Mouse (Mus musculus): ENCODE results near the gene Hspb7. TPM values are rescaled to one million over a fixed set of nuclear protein-coding genes. Genes with fewer than 3 reads are reported as not detected.

Hspb7 gene
- polyA plus RNA-seq, 1 experiment from 2014 or later, result 0.04 TPM

- no peak for TF ChIP-seq EP300 (IDR thresholded peaks at IDR 0.05; ENCODE audit: low read depth)
- TF ChIP-seq CTCF (IDR thresholded peaks at IDR 0.05; ENCODE audit: low read depth), result peak; percentile 40
- H3K4me3 ChIP-seq (ENCODE audit: low read depth, low read length), result no peak overlapping the region
- ATAC-seq (no peak), DNase-seq (no peak)
- no peak overlapping the region for H3K9ac ChIP-seq (replicated peaks)
- no peaks in the 10 kb centered on the region for H3K9me3 ChIP-seq (ENCODE audit: low read length)
- H3K4me2 ChIP-seq (ENCODE audit: low read depth, low read length), result no peak overlapping the region
- H3K27ac ChIP-seq (ENCODE audit: low read depth), result no peak overlapping the region
- 26% methylated on average over 22 of the region's 22 CpGs for WGBS (ENCODE audit: insufficient replicate concordance)
- H3K36me3 ChIP-seq (replicated peaks; ENCODE audit: insufficient read depth, low read length), result no peaks in the 10 kb centered on the region
- no peaks in the 10 kb centered on the region for H3K27me3 ChIP-seq (ENCODE audit: insufficient read depth, low read length)
- H3K4me1 ChIP-seq (ENCODE audit: insufficient read depth), result no peaks in the 10 kb centered on the region
Observed at GRCm38 (mm10) chr4:141411430-141411992, 9.1 kb upstream of the Hspb7 start.

GRCm38 (mm10) chr4:141415924-141416323, 4.7 kb upstream of the Hspb7 start, which contains the start of gene Clcnkb:
Gene Clcnkb, minus strand, starts transcription at chr4:141416014.
- no peaks in the 10 kb centered on the region for H3K9me3 ChIP-seq (ENCODE audit: low read length)
- H3K27me3 ChIP-seq (ENCODE audit: insufficient read depth, low read length), result no peaks in the 10 kb centered on the region
- no peak within 1 kb of the TSS for H3K9ac ChIP-seq (replicated peaks)
- no peak within 1 kb of the TSS for H3K27ac ChIP-seq (ENCODE audit: low read depth)
- H3K4me3 ChIP-seq (ENCODE audit: low read depth, low read length), result no peak within 1 kb of the TSS
- TF ChIP-seq CTCF (IDR thresholded peaks at IDR 0.05; ENCODE audit: low read depth) (no peak), EP300 (IDR thresholded peaks at IDR 0.05; ENCODE audit: low read depth) (no peak)
- ATAC-seq (no peak), DNase-seq (no peak)
- WGBS (ENCODE audit: insufficient replicate concordance), result 63% methylated on average over 7 of the region's 7 CpGs
- no peaks in the 10 kb centered on the region for H3K36me3 ChIP-seq (replicated peaks; ENCODE audit: insufficient read depth, low read length)
- no peaks in the 10 kb centered on the region; the same call in 1 of the 2 replicates for H3K4me1 ChIP-seq (ENCODE audit: insufficient read depth)
- H3K4me2 ChIP-seq (ENCODE audit: low read depth, low read length), result no peak within 1 kb of the TSS

- ATAC-seq, result peak; percentile 41
- Histone ChIP-seq H3K9ac (replicated peaks) (no peak overlapping the region), H3K27ac (ENCODE audit: low read depth) (no peak overlapping the region), H3K4me2 (ENCODE audit: low read depth, low read length) (no peak overlapping the region), H3K4me3 (ENCODE audit: low read depth, low read length) (no peak overlapping the region), H3K27me3 (ENCODE audit: insufficient read depth, low read length) (0 out of 2 replicates have a peak, but pooled peaks cover 6% of the 10 kb centered on the region), H3K36me3 (replicated peaks; ENCODE audit: insufficient read depth, low read length) (no peaks in the 10 kb centered on the region), H3K4me1 (ENCODE audit: insufficient read depth) (no peaks in the 10 kb centered on the region; the same call in 1 of the 2 replicates), H3K9me3 (ENCODE audit: low read length) (no peaks in the 10 kb centered on the region)
- WGBS (ENCODE audit: insufficient replicate concordance), result 24% methylated on average over 27 of the region's 27 CpGs
- TF ChIP-seq CTCF (IDR thresholded peaks at IDR 0.05; ENCODE audit: low read depth) (no peak), EP300 (IDR thresholded peaks at IDR 0.05; ENCODE audit: low read depth) (no peak)
- peak; percentile 54 for DNase-seq
Observed at GRCm38 (mm10) chr4:141419398-141420191, 984 bp upstream of the Hspb7 start.

GRCm38 (mm10) chr4:141420886-141421285, 307 bp downstream of the Hspb7 start:
- H3K9ac ChIP-seq (replicated peaks), result no peak overlapping the region
- H3K27me3 ChIP-seq (ENCODE audit: insufficient read depth, low read length), result peaks cover 17% of the 10 kb centered on the region; the same call in 1 of the 2 replicates
- WGBS (ENCODE audit: insufficient replicate concordance), result 41% methylated on average over 9 of the region's 9 CpGs
- no peaks in the 10 kb centered on the region for H3K9me3 ChIP-seq (ENCODE audit: low read length)
- H3K4me3 ChIP-seq (ENCODE audit: low read depth, low read length), result no peak overlapping the region
- TF ChIP-seq CTCF (IDR thresholded peaks at IDR 0.05; ENCODE audit: low read depth) (no peak), EP300 (IDR thresholded peaks at IDR 0.05; ENCODE audit: low read depth) (no peak)
- no peak overlapping the region for H3K27ac ChIP-seq (ENCODE audit: low read depth)
- ATAC-seq (no peak), DNase-seq (no peak)
- no peak overlapping the region for H3K4me2 ChIP-seq (ENCODE audit: low read depth, low read length)
- H3K36me3 ChIP-seq (replicated peaks; ENCODE audit: insufficient read depth, low read length), result no peaks in the 10 kb centered on the region
- H3K4me1 ChIP-seq (ENCODE audit: insufficient read depth), result peaks cover 4% of the 10 kb centered on the region

- TF ChIP-seq CTCF (IDR thresholded peaks at IDR 0.05; ENCODE audit: low read depth), result no peak
- no peak for TF ChIP-seq EP300 (IDR thresholded peaks at IDR 0.05; ENCODE audit: low read depth)
- Histone ChIP-seq H3K4me3 (ENCODE audit: low read depth, low read length) (no peak overlapping the region), H3K27me3 (ENCODE audit: insufficient read depth, low read length) (peaks cover 19% of the 10 kb centered on the region; the same call in 1 of the 2 replicates), H3K9ac (replicated peaks) (no peak overlapping the region), H3K36me3 (replicated peaks; ENCODE audit: insufficient read depth, low read length) (no peaks in the 10 kb centered on the region), H3K4me1 (ENCODE audit: insufficient read depth) (peaks cover 5% of the 10 kb centered on the region), H3K27ac (ENCODE audit: low read depth) (no peak overlapping the region), H3K9me3 (ENCODE audit: low read length) (no peaks in the 10 kb centered on the region), H3K4me2 (ENCODE audit: low read depth, low read length) (no peak overlapping the region)
- no peak for ATAC-seq
- 60% methylated on average over 14 of the region's 14 CpGs for WGBS (ENCODE audit: insufficient replicate concordance)
- DNase-seq, result no peak
Observed at GRCm38 (mm10) chr4:141421423-141421822, 844 bp downstream of the Hspb7 start.

- no peak overlapping the region for H3K4me2 ChIP-seq (ENCODE audit: low read depth, low read length)
Observed at GRCm38 (mm10) chr4:141422841-141423240, 2.3 kb downstream of the Hspb7 start.

More at GRCm38 (mm10) chr4:141422841-141423240, 2.3 kb downstream of the Hspb7 start:
- H3K27ac ChIP-seq (ENCODE audit: low read depth), result no peak overlapping the region
- DNase-seq, result no peak
- no peaks in the 10 kb centered on the region for H3K9me3 ChIP-seq (ENCODE audit: low read length)
- 71% methylated on average over 5 of the region's 5 CpGs for WGBS (ENCODE audit: insufficient replicate concordance)
- no peak overlapping the region for H3K4me3 ChIP-seq (ENCODE audit: low read depth, low read length)
- H3K36me3 ChIP-seq (replicated peaks; ENCODE audit: insufficient read depth, low read length), result no peaks in the 10 kb centered on the region
- no peak for ATAC-seq
- peaks cover 5% of the 10 kb centered on the region for H3K4me1 ChIP-seq (ENCODE audit: insufficient read depth)
- no peak overlapping the region for H3K9ac ChIP-seq (replicated peaks)
- TF ChIP-seq EP300 (IDR thresholded peaks at IDR 0.05; ENCODE audit: low read depth) (no peak), CTCF (IDR thresholded peaks at IDR 0.05; ENCODE audit: low read depth) (no peak)
- peaks cover 19% of the 10 kb centered on the region; the same call in 1 of the 2 replicates for H3K27me3 ChIP-seq (ENCODE audit: insufficient read depth, low read length)

Data from liver, postnatal 0 days (tissue).